Mouse (Mus musculus): ENCODE results near the gene Dok3.

Gene Dok3

DNA sequence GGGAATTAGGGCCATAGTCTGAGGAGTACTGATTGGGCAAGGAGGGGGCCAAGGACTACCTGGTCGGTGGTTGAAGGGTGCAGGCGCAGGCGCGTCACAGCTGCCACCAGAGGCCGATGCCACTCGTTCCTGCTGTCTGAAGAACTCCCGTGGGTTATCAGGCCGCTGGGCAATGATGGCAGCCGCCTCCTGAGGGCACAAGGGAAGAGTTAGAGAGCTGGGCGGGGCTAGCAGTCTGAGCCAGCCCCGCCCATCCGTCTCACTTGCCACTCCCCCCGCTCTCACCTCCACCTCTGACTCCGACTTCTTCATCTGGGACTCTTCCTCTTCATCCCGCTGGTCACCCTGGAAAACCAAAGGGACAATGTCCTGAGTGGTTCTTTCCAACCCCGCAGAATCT lies 51.6 kb downstream of the Dok3 start:
- DNase-seq (ENCODE audit: low read depth), result no peak

DNA sequence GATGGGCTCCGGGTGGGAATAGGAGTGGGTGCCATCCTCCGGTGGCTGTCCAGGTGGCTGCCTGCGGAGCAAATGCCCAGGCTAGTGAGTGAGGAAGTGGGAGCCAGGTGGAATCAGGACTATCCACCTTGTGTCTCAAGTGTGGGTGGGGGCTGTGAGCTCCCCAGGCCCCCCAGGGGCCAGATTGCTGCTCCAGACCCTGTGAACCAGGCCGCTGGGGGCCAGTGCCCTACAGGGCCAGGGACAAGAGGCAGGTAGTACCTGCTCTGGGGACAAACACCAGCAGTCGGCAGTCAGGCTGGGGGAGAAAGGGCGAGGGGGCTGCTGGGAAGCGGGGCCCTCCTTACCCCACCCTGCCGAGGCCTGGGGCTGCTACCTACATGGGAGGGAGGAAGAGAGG lies 52.8 kb downstream of the Dok3 start:
- no peak for DNase-seq (ENCODE audit: low read depth)

- DNase-seq (ENCODE audit: low read depth), result no peak
Observed at GRCm38 (mm10) chr13:55475750-55476149, 53.3 kb downstream of the Dok3 start.

GRCm38 (mm10) chr13:55474621-55475069 lies 54.5 kb downstream of the Dok3 start:
- peak; percentile 41 for DNase-seq (ENCODE audit: low read depth)

DNA sequence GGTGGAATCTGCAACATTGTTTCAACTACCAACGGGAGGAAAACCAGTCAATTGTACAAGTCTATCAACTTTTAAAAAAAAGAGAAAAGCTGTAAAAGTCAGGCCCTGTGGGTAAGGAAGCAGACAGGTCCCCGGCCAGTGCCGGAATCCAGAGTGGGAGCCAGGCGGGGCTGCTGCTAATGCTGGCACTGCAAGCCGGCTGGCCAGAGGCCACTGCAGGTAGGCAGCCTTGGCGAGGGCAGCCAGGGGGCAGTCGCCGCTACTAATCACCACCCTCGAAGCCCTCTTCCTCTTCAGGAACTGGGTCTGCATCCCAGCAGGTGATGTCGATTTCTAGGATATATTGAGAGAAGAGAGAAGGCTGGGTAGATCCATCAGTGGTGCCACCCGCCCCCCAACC lies 55.1 kb downstream of the Dok3 start:
- DNase-seq (ENCODE audit: low read depth), result no peak

Measured in NIH3T3 (cell line).